Mouse (Mus musculus) frontal cortex, postnatal 10 days (tissue): ENCODE measurements at regions not wholly inside any gene's neighbourhood (a gene's known extent, or its start where the extent isn't known, plus 50 kb on each side); places are given as distances from the start of the nearest gene placed in this dataset.

Source experiments
- DNase-seq, 2 experiments: peaks; one replicate each; pipeline ENCODE4 v3.0.0; 2022; ENCODE audit warnings: low spot score in 2 of 2, mixed read lengths in 1 of 2

- DNase-seq = no peak
These were observed 57.0 kb downstream of the Mbl2 start for GRCm38 (mm10) chr19:30289721-30290120.

- peak in 1 of 2 experiments; percentile 23 for DNase-seq
These were observed 62.5 kb downstream of the Mbl2 start for GRCm38 (mm10) chr19:30295263-30295704.

- no peak for DNase-seq
These were observed 63.3 kb downstream of the Mbl2 start for GRCm38 (mm10) chr19:30296024-30296423.

GRCm38 (mm10) chr19:30299536-30299935 is 66.8 kb downstream of the Mbl2 start:
- DNase-seq = no peak

GRCm38 (mm10) chr19:30302281-30302680 is 69.5 kb downstream of the Mbl2 start:
- DNase-seq = no peak

GRCm38 (mm10) chr19:30306379-30306778 is 73.6 kb downstream of the Mbl2 start:
- no peak for DNase-seq

GRCm38 (mm10) chr19:30306919-30307318 is 74.2 kb downstream of the Mbl2 start:
- no peak for DNase-seq

- no peak for DNase-seq
These were observed 84.6 kb downstream of the Mbl2 start for GRCm38 (mm10) chr19:30317314-30317713.

GRCm38 (mm10) chr19:30327693-30328092 is 95.0 kb downstream of the Mbl2 start:
- DNase-seq = no peak

GRCm38 (mm10) chr19:30328886-30329285 is 96.1 kb downstream of the Mbl2 start:
- no peak for DNase-seq

- no peak for DNase-seq
These were observed 98.0 kb downstream of the Mbl2 start for GRCm38 (mm10) chr19:30330792-30331191.

GRCm38 (mm10) chr19:30331850-30332249 is 99.1 kb downstream of the Mbl2 start:
- DNase-seq = no peak

GRCm38 (mm10) chr19:30344401-30344800 is 111.7 kb downstream of the Mbl2 start:
- DNase-seq = no peak

- DNase-seq = no peak
These were observed 116.2 kb downstream of the Mbl2 start for GRCm38 (mm10) chr19:30348924-30349323.

- no peak for DNase-seq
These were observed 122.2 kb downstream of the Mbl2 start for GRCm38 (mm10) chr19:30354981-30355380.

- DNase-seq = no peak
These were observed 126.2 kb downstream of the Mbl2 start for GRCm38 (mm10) chr19:30358961-30359360.

GRCm38 (mm10) chr19:30371901-30372300 is 139.2 kb downstream of the Mbl2 start:
- DNase-seq = no peak

- no peak for DNase-seq
These were observed 147.0 kb downstream of the Mbl2 start for GRCm38 (mm10) chr19:30379767-30380166.

GRCm38 (mm10) chr19:30380515-30381206 is 147.9 kb downstream of the Mbl2 start:
- DNase-seq = no peak

GRCm38 (mm10) chr19:30393791-30394190 is 155.7 kb downstream of the Dkk1 start:
- no peak for DNase-seq

GRCm38 (mm10) chr19:30406943-30407342 is 142.5 kb downstream of the Dkk1 start:
- no peak for DNase-seq

GRCm38 (mm10) chr19:30419556-30420280 is 129.7 kb downstream of the Dkk1 start:
- no peak for DNase-seq

GRCm38 (mm10) chr19:30425627-30426026 is 123.8 kb downstream of the Dkk1 start:
- DNase-seq = no peak
